Mouse (Mus musculus): ENCODE data around the gene Scarb1.

DNA sequence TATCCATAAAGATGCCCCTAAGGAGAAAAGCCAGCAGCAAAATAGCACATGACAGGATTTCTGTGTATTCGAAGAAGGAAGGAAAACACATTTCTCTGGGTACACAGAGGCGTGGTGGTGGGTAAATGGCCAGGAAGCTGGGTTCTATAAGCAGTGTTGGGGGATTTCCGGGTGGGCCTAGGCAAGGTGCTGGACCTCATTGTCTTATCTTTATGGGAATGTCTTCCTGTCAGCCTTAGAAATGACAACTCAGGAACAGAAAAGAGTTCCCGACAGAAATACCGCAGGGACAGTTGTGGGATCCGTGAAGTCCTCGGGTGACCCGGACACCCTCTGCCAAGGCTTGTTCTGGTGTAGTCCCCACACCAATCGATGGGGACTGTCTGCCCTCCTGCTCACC, 42.7 kb downstream of the Scarb1 start:
- TF ChIP-seq CTCF (IDR thresholded peaks at IDR 0.05; ENCODE audit: borderline replicate concordance, extremely low read depth, insufficient read depth, insufficient read length) (no peak), POLR2A (IDR thresholded peaks at IDR 0.05; ENCODE audit: borderline replicate concordance, extremely low read depth, insufficient read depth, insufficient read length, poor library complexity, severe bottlenecking) (no peak)
